ENCODE assay signal across 7 mouse cellular contexts in the genomic region with DNA sequence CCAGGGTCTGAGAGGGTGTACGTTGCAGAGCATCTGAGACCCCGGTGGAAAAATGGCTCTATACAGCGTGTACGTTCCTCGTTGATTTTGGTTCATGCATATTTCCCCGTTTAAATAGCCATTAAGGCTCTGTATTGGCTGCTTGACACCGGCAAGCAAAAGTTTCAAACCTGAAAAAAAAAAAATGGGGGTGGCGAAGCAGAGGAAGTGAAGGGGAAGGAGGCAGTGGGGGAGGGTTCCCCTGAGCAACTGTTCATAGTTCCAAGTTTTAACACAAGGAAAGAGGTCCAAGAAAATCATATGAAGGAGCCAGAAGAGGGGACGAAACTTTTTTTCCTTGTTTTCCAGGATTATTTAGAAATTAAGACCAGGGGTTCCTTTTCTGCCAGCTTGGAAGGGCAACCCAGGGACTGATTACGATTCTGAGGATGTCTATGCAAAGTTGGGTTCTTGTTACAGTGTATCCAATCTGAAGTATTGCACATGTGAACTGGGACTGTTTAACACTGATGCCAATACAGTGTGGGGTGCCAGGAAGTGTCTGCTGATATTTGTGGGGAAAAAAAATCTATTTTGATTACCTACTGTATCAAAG. TPM values are rescaled to one million over a fixed set of nuclear protein-coding genes. Genes with fewer than 3 reads are reported as not detected.
DNase-seq lines count a peak whose midpoint lies in the region; ATAC-seq and TF ChIP-seq lines count a peak whose summit lies in the region.

A gene (minus strand): TSS at position 173 of the 595 bp plus-strand sequence.

- no peak for TF ChIP-seq CTCF in spleen, adult 2 months (IDR thresholded peaks at IDR 0.05; ENCODE audit: extremely low read depth, insufficient read depth, insufficient read length, insufficient replicate concordance)
- TF ChIP-seq CTCF in cortical plate, adult 2 months (IDR thresholded peaks at IDR 0.05; ENCODE audit: extremely low read depth, insufficient read depth, low read length): no peak
- TF ChIP-seq CTCF in heart, postnatal 0 days (IDR thresholded peaks at IDR 0.05; ENCODE audit: low read depth): no peak

- peak within 1 kb of the TSS; percentile 60 for H3ac ChIP-seq in myocyte (ENCODE audit: control insufficient read depth, insufficient read length)

- 1% methylated on average over 10 of the region's 10 CpGs for WGBS in spleen, adult 2 months
- 2% methylated on average over 10 of the region's 10 CpGs for WGBS in heart, postnatal 0 days
- 1% methylated on average over 10 of the region's 10 CpGs for WGBS in limb, embryonic 15.5 days

- H3K9me3 ChIP-seq in heart, postnatal 0 days (replicated peaks; ENCODE audit: control insufficient read depth, low read length): no peaks in the 10 kb centered on the region
- no peaks in the 10 kb centered on the region for H3K9me3 ChIP-seq in limb, embryonic 15.5 days

- peak within 1 kb of the TSS; percentile 65 for H3K9ac ChIP-seq in heart, postnatal 0 days (replicated peaks; ENCODE audit: low read depth, low read length)
- peak within 1 kb of the TSS; percentile 82 for H3K9ac ChIP-seq in limb, embryonic 15.5 days

- no peak for TF ChIP-seq POLR2A in spleen, adult 2 months (IDR thresholded peaks at IDR 0.05; ENCODE audit: low read depth, low read length)
- TF ChIP-seq POLR2A in cortical plate, adult 2 months (IDR thresholded peaks at IDR 0.05; ENCODE audit: extremely low read depth, insufficient read depth, low read length): no peak
- no peak for TF ChIP-seq POLR2A in myocyte (IDR thresholded peaks at IDR 0.05; ENCODE audit: insufficient read length, low read depth)

- H3K79me2 ChIP-seq in myocyte (ENCODE audit: control insufficient read depth, insufficient read depth): peaks cover 52% of the 10 kb centered on the region

- DNase-seq in spleen, adult 2 months (ENCODE audit: low read depth in 1 of 2, low spot score in 2 of 2): peak; percentile 14 to 24
- DNase-seq in spleen, adult 12 weeks (ENCODE audit: low spot score): no peak
- DNase-seq in heart, postnatal 0 days (ENCODE audit: low spot score): peak; percentile 37
- no peak for DNase-seq in cerebellum, adult 18-20 months

- H3K4me3 ChIP-seq in spleen, adult 2 months (ENCODE audit: extremely low read depth, insufficient read depth, insufficient read length): peak within 1 kb of the TSS; percentile 68
- H3K4me3 ChIP-seq in cortical plate, adult 2 months (ENCODE audit: insufficient read depth, low read length): peak within 1 kb of the TSS; percentile 91
- H3K4me3 ChIP-seq in heart, postnatal 0 days (ENCODE audit: low read depth, low read length): peak within 1 kb of the TSS; percentile 81
- peak within 1 kb of the TSS; percentile 90 for H3K4me3 ChIP-seq in limb, embryonic 15.5 days
- peak within 1 kb of the TSS; percentile 99 for H3K4me3 ChIP-seq in myocyte

- H3K36me3 ChIP-seq in spleen, adult 2 months (ENCODE audit: control insufficient read depth, insufficient read depth, low read length): no peaks in the 10 kb centered on the region
- H3K36me3 ChIP-seq in heart, postnatal 0 days (replicated peaks; ENCODE audit: control insufficient read depth, insufficient read depth, low read length): no peaks in the 10 kb centered on the region
- 0 out of 2 replicates have a peak, but pooled peaks cover 4% of the 10 kb centered on the region for H3K36me3 ChIP-seq in limb, embryonic 15.5 days
- H3K36me3 ChIP-seq in myocyte (ENCODE audit: control insufficient read depth, insufficient read depth): peaks cover 7% of the 10 kb centered on the region

- H3K27ac ChIP-seq in spleen, adult 2 months (ENCODE audit: insufficient read depth, low read length): peak within 1 kb of the TSS; percentile 75
- H3K27ac ChIP-seq in cortical plate, adult 2 months (ENCODE audit: insufficient read depth, low read length): peak within 1 kb of the TSS; percentile 80
- H3K27ac ChIP-seq in heart, postnatal 0 days (ENCODE audit: low read depth): peak within 1 kb of the TSS; percentile 95
- H3K27ac ChIP-seq in limb, embryonic 15.5 days: peak within 1 kb of the TSS; percentile 93

- peak within 1 kb of the TSS; percentile 94 for H3K4me2 ChIP-seq in heart, postnatal 0 days (ENCODE audit: low read depth, low read length)
- peak within 1 kb of the TSS; percentile 90 for H3K4me2 ChIP-seq in limb, embryonic 15.5 days
- H3K4me2 ChIP-seq in myocyte (ENCODE audit: low read depth): peak within 1 kb of the TSS; percentile 76

- ATAC-seq in heart, postnatal 0 days (ENCODE audit: insufficient read depth, low read depth): no peak
- no peak for ATAC-seq in limb, embryonic 15.5 days (ENCODE audit: insufficient number of reproducible peaks, low FRiP score, low TSS enrichment, low read depth)

- no peaks in the 10 kb centered on the region for H3K27me3 ChIP-seq in spleen, adult 2 months (ENCODE audit: control insufficient read depth, insufficient read depth, low read length)
- H3K27me3 ChIP-seq in heart, postnatal 0 days (ENCODE audit: control insufficient read depth, insufficient read depth, low read length): no peaks in the 10 kb centered on the region
- H3K27me3 ChIP-seq in limb, embryonic 15.5 days: no peaks in the 10 kb centered on the region
- no peaks in the 10 kb centered on the region for H3K27me3 ChIP-seq in myocyte (ENCODE audit: control insufficient read depth, insufficient read depth, insufficient read length)

- no peaks in the 10 kb centered on the region for H3K4me1 ChIP-seq in spleen, adult 2 months (ENCODE audit: control insufficient read depth, insufficient read depth, insufficient read length)
- H3K4me1 ChIP-seq in cortical plate, adult 2 months (ENCODE audit: control insufficient read depth, insufficient read depth, low read length): no peaks in the 10 kb centered on the region; the same call in 1 of the 2 replicates
- peaks cover 10% of the 10 kb centered on the region; the same call in 1 of the 2 replicates for H3K4me1 ChIP-seq in heart, postnatal 0 days (ENCODE audit: control insufficient read depth, insufficient read depth)
- peaks cover 18% of the 10 kb centered on the region for H3K4me1 ChIP-seq in limb, embryonic 15.5 days

- no peak for TF ChIP-seq EP300 in heart, postnatal 0 days (IDR thresholded peaks at IDR 0.05; ENCODE audit: low read depth)

TF ChIP-seq in myocyte, 11 proteins besides CTCF, POLR2A, EP300 and RAD21:
- no peak for TF ChIP-seq SRF (IDR thresholded peaks at IDR 0.05; ENCODE audit: control insufficient read depth, insufficient read length, low read depth)
- TF ChIP-seq MAX (IDR thresholded peaks at IDR 0.05; ENCODE audit: low read depth): no peak
- TF ChIP-seq E2F4 (IDR thresholded peaks at IDR 0.05; ENCODE audit: insufficient read depth): no peak
- TF ChIP-seq MYOG (IDR thresholded peaks at IDR 0.05; ENCODE audit: control insufficient read depth in 1 of 3, insufficient read depth in 1 of 3, insufficient read length in 2 of 3, low read depth in 2 of 3): no peak
- no peak for TF ChIP-seq TCF12 (IDR thresholded peaks at IDR 0.05; ENCODE audit: insufficient read depth, poor library complexity, severe bottlenecking)
- TF ChIP-seq POLR2AphosphoS2 (IDR thresholded peaks at IDR 0.05; ENCODE audit: insufficient read length, low read depth): no peak
- no peak for TF ChIP-seq MYOD1 (IDR thresholded peaks at IDR 0.05; ENCODE audit: control insufficient read depth in 1 of 3, insufficient read length in 2 of 3, low read depth in 2 of 3)
- no peak for TF ChIP-seq USF1 (IDR thresholded peaks at IDR 0.05; ENCODE audit: low read depth)
- no peak for TF ChIP-seq TCF3 (IDR thresholded peaks at IDR 0.05; ENCODE audit: insufficient read length, low read depth)
- no peak for TF ChIP-seq CEBPB (IDR thresholded peaks at IDR 0.05; ENCODE audit: insufficient read depth, poor library complexity, severe bottlenecking)
- no peak for TF ChIP-seq REST (IDR thresholded peaks at IDR 0.05; ENCODE audit: insufficient read depth, insufficient read length)

RNA-seq across cellular contexts. Expression of the gene that starts here (rescaled TPM):
- polyA plus RNA-seq in spleen, adult 2 months (2012; rRNA removed): 0.68 and 0.92 TPM in 2 replicates
- polyA plus RNA-seq in cortical plate, adult 2 months (2012; rRNA removed): 1.0 and 1.2 TPM in 2 replicates
- total RNA-seq in heart, postnatal 0 days (2014; rRNA removed; ENCODE audit: low replicate concordance): 0.04 TPM in 1 of 2 replicates, not detected in the other
- polyA plus RNA-seq in heart, postnatal 0 days (2015; fragmentation: Nextera tagmentation; extraction: Ambion mirVana): not detected in 2 replicates
- polyA plus RNA-seq in limb, embryonic 15.5 days (2015; fragmentation: Nextera tagmentation; extraction: Ambion mirVana): not detected in 2 replicates
- polyA plus RNA-seq in myocyte (2012; fragmentation: generic; extraction: Trizol): 2.4 TPM

Comparison
In these comparisons a context has a peak if more than half of its experiments do, and no peak if none do; other contexts are left out.
1. Peak in DNase-seq, H3K4me3 ChIP-seq and H3K27ac ChIP-seq in spleen, adult 2 months; RNA of the gene not detected or under 1 TPM.
2. Peak in DNase-seq, H3K4me3 ChIP-seq, H3K27ac ChIP-seq, H3K9ac ChIP-seq and H3K4me2 ChIP-seq in heart, postnatal 0 days; RNA of the gene not detected or under 1 TPM.